Mouse (Mus musculus) heart, postnatal 0 days (tissue): ENCODE measurements around the gene Prune2. TPM values are rescaled to one million over a fixed set of nuclear protein-coding genes. Genes with fewer than 3 reads are reported as not detected.

Experiments
- ATAC-seq: fragments of 200-750 bp; cut with Nextera tagmentation; 2 replicates; pipeline ENCODE4 v1.8.0; 2017; ENCODE audit warnings: low read depth, moderate number of reproducible peaks, moderate library complexity; ENCODE audit not compliant: insufficient read depth
- DNase-seq: peaks from one replicate; pipeline ENCODE4 v3.0.0-alpha.2; 2016; ENCODE audit warnings: low spot score
- H3K27ac ChIP-seq: fragments of 300-500 bp; sonication (generic); 2 replicates; pipeline ENCODE4 v1.5.1; 2014; ENCODE audit warnings: low read depth, mild to moderate bottlenecking
- H3K27me3 ChIP-seq: fragments of 300-500 bp; sonication (generic); 2 replicates; pipeline ENCODE4 v1.6.1; 2014; ENCODE audit warnings: low read length, mixed read lengths; ENCODE audit not compliant: control insufficient read depth, insufficient read depth
- H3K36me3 ChIP-seq: fragments of 300-500 bp; sonication (generic); replicated peaks from 2 replicates; pipeline ENCODE4 v1.6.1; 2014; ENCODE audit warnings: low read length, mixed read lengths; ENCODE audit not compliant: control insufficient read depth, insufficient read depth
- H3K4me1 ChIP-seq: fragments of 300-500 bp; sonication (generic); 2 replicates; pipeline ENCODE4 v1.6.1; 2014; ENCODE audit warnings: antibody characterized with exemption; ENCODE audit not compliant: control insufficient read depth, insufficient read depth
- H3K4me2 ChIP-seq: fragments of 300-500 bp; sonication (generic); 2 replicates; pipeline ENCODE4 v1.6.1; 2014; ENCODE audit warnings: low read depth, mild to moderate bottlenecking, low read length, moderate library complexity
- H3K4me3 ChIP-seq: fragments of 300-500 bp; sonication (generic); 2 replicates; pipeline ENCODE4 v1.5.1; 2014; ENCODE audit warnings: low read depth, low read length
- H3K9ac ChIP-seq: fragments of 300-500 bp; sonication (generic); replicated peaks from 2 replicates; pipeline ENCODE4 v1.6.1; 2014; ENCODE audit warnings: low read depth, low read length, mixed read lengths
- H3K9me3 ChIP-seq: fragments of 300-500 bp; sonication (generic); replicated peaks from 2 replicates; pipeline ENCODE4 v1.6.1; 2016; ENCODE audit warnings: low read length; ENCODE audit not compliant: control insufficient read depth
- CTCF ChIP-seq: IDR thresholded peaks from 2 replicates; pipeline ENCODE4 v1.5.1; 2016; ENCODE audit warnings: antibody characterized with exemption, control low read depth, low read depth
- EP300 ChIP-seq: IDR thresholded peaks from 2 replicates; pipeline ENCODE4 v1.6.1; 2016; ENCODE audit warnings: antibody characterized with exemption, low read depth
- WGBS: fragments of 180-500 bp; shearing (Covaris S2); extraction: QIAGEN DNeasy Blood & Tissue Kit; methylation state at CpG from one replicate; pipeline ENCODE4 v1.1.7; 2014; 5-methylcytosine and 5-hydroxymethylcytosine counted together
- polyA plus RNA-seq: library from polyadenylated mRNA; unstranded; fragments of >200 nt; fragmentation: Nextera tagmentation; extraction: Ambion mirVana; gene quantifications from 2 replicates; pipeline ENCODE4 v1.2.1, GENCODE M21; 2015
- total RNA-seq: library from RNA; depleted of rRNA; stranded (reverse); fragments of >200 nt; gene quantifications from 2 replicates; pipeline ENCODE4 v1.2.3, GENCODE M21; 2014; ENCODE audit warnings: low replicate concordance

Gene Prune2
- total and polyA plus RNA-seq, 2 experiments from 2014 or later: 4.6 to 10.5 TPM

DNA sequence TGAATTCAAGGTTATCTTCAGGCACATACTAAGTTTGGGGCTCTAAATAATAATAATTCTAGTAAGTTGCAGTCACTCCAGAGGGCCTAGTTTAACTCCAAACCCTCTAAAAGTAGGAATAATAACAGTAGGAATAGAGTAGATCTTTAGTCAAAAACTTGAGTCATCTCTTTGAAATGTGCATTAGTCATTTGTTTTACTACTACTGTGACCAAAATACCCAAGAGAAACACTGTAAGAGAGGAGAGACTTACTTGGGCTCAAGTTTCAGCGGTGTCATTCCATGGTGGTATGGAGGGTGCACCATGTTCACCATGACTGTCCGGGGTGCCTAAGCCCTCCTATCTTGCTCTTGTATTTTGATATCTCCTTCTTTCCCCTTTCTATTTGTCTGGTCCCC lies 187.3 kb downstream of the Prune2 start:
- Histone ChIP-seq H3K9me3 (no peaks in the 10 kb centered on the region), H3K9ac (no peak overlapping the region), H3K4me1 (no peaks in the 10 kb centered on the region), H3K4me2 (no peak overlapping the region), H3K27ac (no peak overlapping the region), H3K36me3 (no peaks in the 10 kb centered on the region), H3K27me3 (no peaks in the 10 kb centered on the region), H3K4me3 (no peak overlapping the region)
- TF ChIP-seq CTCF: no peak
- no peak for TF ChIP-seq EP300
- WGBS: 87% methylated on average over 2 of the region's 2 CpGs
- DNase-seq: no peak
- no peak for ATAC-seq

DNA sequence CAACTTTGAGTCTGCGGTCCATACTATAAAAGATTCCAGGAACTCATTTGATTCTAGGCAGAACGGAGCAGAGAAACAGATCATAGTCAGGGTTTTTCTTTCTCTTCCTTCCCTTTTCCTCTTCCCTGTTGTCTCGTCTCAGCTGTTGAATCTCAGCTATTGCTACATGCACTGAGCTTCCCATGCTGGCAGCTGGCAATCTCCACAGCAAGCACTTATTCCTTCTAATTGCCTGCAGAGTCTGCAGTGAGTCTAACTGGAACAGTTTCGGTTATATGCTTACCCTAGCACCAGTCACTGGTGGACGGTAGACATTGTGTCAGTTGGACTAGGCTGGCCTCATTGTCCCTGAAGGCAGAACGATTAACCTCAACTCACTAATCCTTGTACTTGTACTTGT lies 188.3 kb downstream of the Prune2 start:
- Histone ChIP-seq H3K36me3 (no peaks in the 10 kb centered on the region), H3K4me1 (no peaks in the 10 kb centered on the region), H3K27me3 (no peaks in the 10 kb centered on the region), H3K4me2 (no peak overlapping the region), H3K27ac (no peak overlapping the region), H3K9ac (no peak overlapping the region), H3K9me3 (no peaks in the 10 kb centered on the region), H3K4me3 (no peak overlapping the region)
- WGBS: 79% methylated on average over 6 of the region's 6 CpGs
- no peak for DNase-seq
- TF ChIP-seq EP300: no peak
- no peak for TF ChIP-seq CTCF
- no peak for ATAC-seq

GRCm38 (mm10) chr19:17150064-17150463 lies 194.1 kb downstream of the Prune2 start:
- 78% methylated on average over 7 of the region's 7 CpGs for WGBS
- H3K4me2 ChIP-seq: no peak overlapping the region
- H3K9me3 ChIP-seq: no peaks in the 10 kb centered on the region
- no peaks in the 10 kb centered on the region for H3K27me3 ChIP-seq
- no peak overlapping the region for H3K4me3 ChIP-seq
- no peak for TF ChIP-seq EP300
- TF ChIP-seq CTCF: no peak
- ATAC-seq (no peak), DNase-seq (no peak)
- no peaks in the 10 kb centered on the region for H3K4me1 ChIP-seq
- H3K27ac ChIP-seq: no peak overlapping the region
- H3K36me3 ChIP-seq: no peaks in the 10 kb centered on the region
- H3K9ac ChIP-seq: no peak overlapping the region

GRCm38 (mm10) chr19:17151781-17152180 lies 195.9 kb downstream of the Prune2 start:
- Histone ChIP-seq H3K27me3 (no peaks in the 10 kb centered on the region), H3K4me2 (no peak overlapping the region), H3K4me3 (no peak overlapping the region), H3K36me3 (no peaks in the 10 kb centered on the region), H3K27ac (no peak overlapping the region), H3K9ac (no peak overlapping the region), H3K4me1 (no peaks in the 10 kb centered on the region), H3K9me3 (no peaks in the 10 kb centered on the region)
- WGBS: 82% methylated on average over 6 of the region's 6 CpGs
- no peak for ATAC-seq
- no peak for DNase-seq
- TF ChIP-seq EP300 (no peak), CTCF (no peak)

GRCm38 (mm10) chr19:17152461-17152860 lies 196.5 kb downstream of the Prune2 start:
- DNase-seq (no peak), ATAC-seq (no peak)
- no peak overlapping the region for H3K9ac ChIP-seq
- 73% methylated on average over 7 of the region's 7 CpGs for WGBS
- H3K9me3 ChIP-seq: no peaks in the 10 kb centered on the region
- no peak overlapping the region for H3K4me3 ChIP-seq
- H3K4me1 ChIP-seq: no peaks in the 10 kb centered on the region
- H3K4me2 ChIP-seq: no peak overlapping the region
- TF ChIP-seq EP300 (no peak), CTCF (no peak)
- H3K36me3 ChIP-seq: no peaks in the 10 kb centered on the region
- H3K27me3 ChIP-seq: no peaks in the 10 kb centered on the region
- H3K27ac ChIP-seq: no peak overlapping the region

DNA sequence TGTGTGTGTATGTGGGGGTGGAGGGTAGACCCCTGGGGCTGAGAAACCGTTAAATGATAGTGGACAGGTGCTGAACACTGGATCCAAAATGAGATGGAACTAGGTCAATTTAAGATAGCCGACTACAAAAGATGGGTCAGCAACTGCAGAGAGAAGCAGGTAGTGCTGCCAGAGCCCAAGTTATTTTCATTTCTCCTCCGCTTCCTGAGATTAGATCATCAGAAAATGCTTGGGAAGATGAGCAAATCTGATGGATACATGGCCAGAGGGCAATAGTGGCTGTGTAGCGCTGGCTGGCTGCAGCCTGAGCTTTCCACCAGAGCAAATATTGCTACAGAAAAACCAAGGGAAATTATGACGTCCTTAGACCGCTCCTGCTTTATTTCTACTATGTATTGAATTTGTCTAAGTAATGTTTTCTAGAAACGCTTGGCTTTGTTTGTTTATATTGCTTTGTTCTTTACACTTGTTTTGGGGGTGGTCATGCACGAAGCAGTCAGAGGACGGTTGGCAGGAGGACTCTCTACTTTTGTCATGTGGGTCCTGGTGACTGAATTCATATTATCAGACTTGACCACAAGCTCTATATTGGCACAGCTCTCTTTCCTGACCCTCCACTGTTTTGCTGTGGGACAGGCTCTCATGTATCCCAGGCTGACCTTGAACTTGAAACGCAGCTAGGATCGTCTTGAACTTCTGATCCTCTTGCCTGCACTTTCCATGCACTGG lies 198.2 kb downstream of the Prune2 start:
- TF ChIP-seq EP300: no peak
- TF ChIP-seq CTCF: no peak
- Histone ChIP-seq H3K9ac (no peak overlapping the region), H3K27ac (no peak overlapping the region), H3K27me3 (no peaks in the 10 kb centered on the region), H3K9me3 (no peaks in the 10 kb centered on the region), H3K4me1 (no peaks in the 10 kb centered on the region), H3K36me3 (no peaks in the 10 kb centered on the region), H3K4me2 (no peak overlapping the region), H3K4me3 (no peak overlapping the region)
- DNase-seq: no peak
- 82% methylated on average over 11 of the region's 11 CpGs for whole genome bisulfite sequencing
- ATAC-seq: no peak
